Mouse (Mus musculus) embryo, embryonic 9.5 days (tissue): ENCODE measurements around the gene Tfap2e.

Experiments used
- DNase-seq: peaks from one replicate; pipeline ENCODE4 v3.0.0-alpha.2; 2017; ENCODE audit errors: extremely low spot score

Tfap2e gene

GRCm38 (mm10) chr4:126736001-126736414, at the start of gene Tfap2e:
Gene Tfap2e, minus strand, starts transcription at chr4:126736240.
- peak; percentile 45 for DNase-seq

DNA sequence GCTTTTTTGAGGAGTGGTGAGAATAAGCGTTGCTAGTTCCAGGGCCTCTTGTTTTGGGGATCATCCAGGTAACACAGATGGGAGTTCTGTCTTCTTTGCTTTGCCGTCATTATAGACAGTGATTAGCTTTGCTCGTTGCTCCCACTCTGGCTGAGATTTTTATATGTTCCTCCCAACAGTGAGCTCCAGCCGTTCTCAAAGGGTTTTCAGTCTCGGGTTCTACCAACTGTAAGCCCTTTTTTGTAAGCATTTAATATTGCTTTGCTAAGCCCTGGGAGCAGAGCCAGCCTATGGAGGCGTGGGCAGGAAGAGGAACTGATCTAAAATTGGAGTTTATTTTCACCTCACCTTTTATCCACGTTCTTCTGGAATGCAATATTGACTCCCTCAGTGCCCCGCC, 47.0 kb upstream of the Tfap2e start:
- DNase-seq = no peak

DNA sequence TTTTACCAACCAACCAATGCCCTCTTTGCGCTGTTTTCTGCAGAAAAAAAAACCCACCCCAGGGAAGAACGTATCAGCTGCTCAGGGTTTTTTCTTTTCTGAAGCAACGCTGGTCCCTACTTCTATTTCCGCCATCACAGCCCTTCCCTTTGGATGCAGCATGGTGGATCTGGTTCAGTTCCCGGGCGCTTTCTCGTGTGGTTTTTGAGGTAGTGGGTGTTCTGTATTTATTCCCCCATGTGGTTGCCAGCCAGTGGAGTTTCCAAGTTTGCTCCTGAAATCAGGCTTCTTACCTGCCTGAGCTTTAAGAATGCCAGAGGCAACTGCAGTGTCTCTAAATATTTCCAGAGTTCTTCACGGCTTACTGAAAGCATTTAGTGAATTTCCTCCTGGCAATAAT, 46.5 kb upstream of the Tfap2e start:
- DNase-seq = no peak

DNA sequence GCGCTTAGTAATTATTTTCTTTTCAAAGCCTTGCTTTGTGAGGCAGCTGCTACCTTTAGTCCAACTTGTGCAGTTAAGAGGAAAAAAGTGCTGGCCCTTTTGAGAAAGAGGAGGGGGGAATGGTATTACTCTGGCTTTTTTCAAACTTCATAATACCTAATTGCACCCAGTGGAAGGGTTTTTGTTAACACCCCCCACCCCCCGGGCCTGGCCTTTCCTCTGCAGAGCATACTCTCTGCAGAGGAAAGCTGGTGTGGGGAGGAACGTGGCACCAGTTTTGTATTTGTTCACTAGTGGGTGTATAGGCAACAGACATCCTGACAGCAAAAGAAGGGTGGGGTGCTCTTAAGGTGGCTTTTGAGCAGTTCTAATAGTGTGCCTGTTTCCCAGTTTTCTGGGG, 45.8 kb upstream of the Tfap2e start:
- no peak for DNase-seq

- DNase-seq = no peak
Observed at GRCm38 (mm10) chr4:126779826-126780775, 44.1 kb upstream of the Tfap2e start.

GRCm38 (mm10) chr4:126779148-126779581, 43.1 kb upstream of the Tfap2e start:
- DNase-seq = no peak

GRCm38 (mm10) chr4:126775182-126775581, 39.1 kb upstream of the Tfap2e start:
- DNase-seq = no peak

GRCm38 (mm10) chr4:126773871-126774270, 37.8 kb upstream of the Tfap2e start:
- DNase-seq = no peak

- no peak for DNase-seq
Observed at GRCm38 (mm10) chr4:126770831-126771230, 34.8 kb upstream of the Tfap2e start.

DNA sequence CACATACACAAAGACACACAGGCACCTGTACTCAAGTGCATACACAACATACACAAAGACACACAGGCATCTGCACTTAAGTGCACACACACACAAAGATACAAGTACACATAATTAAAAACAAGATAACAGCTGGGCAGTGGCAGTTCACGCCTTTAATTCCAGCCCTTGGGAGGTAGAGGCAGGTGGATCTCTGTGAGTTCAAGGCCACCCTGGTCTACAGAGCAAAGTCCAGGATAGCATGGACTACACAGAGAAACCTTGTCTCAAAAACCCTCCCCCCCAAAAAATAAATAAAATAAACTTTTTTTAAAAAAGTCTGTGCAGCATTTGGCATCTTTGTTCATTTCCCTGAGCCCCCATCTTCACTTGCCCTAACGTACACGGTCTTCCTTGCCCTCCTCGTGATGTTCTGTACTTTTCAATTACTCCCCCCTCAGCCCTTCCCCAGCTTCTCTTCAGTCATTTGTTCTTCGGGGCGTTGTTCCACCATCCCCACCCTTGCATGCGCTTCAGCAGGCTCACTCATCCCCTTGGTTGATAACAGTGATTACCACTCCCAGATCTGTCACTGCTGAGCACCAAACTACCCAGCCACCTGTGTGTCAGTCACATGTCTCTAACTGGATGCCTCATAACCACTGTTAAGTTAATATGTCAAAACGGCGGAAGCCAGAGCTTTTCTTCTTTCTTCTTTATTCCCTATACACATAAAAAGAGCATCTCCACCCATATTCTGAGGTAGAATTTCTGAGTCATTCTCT, 33.9 kb upstream of the Tfap2e start:
- no peak for DNase-seq

DNA sequence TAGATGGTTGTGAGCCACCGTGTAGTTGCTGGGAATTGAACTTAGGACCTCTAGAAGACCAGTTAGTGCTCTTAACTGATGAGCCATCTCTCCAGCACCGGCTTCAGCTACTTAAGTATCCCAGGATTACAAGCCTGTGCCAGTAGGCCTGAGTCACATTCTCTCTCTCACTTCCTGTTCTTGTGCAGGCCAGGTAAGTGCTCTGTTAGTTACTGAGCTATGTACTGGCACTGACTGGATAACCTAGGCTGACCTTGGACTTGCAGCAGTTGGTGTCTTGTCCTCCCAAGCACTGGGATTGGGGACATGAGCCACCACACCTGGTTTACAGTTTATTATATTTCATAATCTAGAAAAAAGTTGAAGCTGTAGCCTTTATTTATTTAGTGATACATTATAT, 27.4 kb upstream of the Tfap2e start:
- DNase-seq = no peak

DNA sequence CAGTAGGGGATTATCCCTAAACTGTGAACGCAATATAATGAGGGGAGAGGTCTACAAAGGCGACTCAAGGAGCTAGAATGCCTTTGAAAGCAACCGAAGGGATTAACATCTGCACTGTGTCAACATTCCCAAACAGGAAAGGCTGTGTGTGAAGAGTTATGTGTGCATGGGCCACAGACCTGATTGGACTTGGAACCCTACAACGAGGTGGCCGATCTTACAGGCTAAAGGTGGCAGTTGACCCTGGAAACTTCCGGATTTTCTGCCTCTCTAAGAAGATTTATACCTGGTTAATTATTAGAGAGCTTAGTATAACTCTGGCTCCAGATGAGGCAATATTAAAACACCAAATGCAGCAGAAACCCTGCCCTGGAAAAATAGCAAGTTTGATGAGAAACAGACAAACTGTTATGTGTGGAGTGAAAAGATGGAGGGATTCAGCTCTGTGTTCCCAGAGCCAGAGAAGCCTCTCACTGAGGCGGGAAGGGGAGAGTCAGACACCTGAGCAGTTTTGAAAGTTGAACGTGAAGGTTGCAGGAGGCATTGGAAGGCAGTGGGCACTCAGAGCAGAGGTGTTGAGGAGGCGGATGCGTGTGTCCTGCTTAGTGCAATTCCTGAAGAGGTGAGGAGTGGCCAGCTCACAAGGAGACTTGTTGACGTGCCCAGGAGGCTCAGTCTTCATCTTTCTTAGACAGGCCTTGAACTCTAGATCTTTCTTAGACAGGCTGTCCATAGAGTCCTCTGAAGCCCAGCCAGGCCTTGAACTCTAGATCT, 26.7 kb upstream of the Tfap2e start:
- no peak for DNase-seq

GRCm38 (mm10) chr4:126759435-126759834, 23.4 kb upstream of the Tfap2e start:
- DNase-seq = no peak

DNA sequence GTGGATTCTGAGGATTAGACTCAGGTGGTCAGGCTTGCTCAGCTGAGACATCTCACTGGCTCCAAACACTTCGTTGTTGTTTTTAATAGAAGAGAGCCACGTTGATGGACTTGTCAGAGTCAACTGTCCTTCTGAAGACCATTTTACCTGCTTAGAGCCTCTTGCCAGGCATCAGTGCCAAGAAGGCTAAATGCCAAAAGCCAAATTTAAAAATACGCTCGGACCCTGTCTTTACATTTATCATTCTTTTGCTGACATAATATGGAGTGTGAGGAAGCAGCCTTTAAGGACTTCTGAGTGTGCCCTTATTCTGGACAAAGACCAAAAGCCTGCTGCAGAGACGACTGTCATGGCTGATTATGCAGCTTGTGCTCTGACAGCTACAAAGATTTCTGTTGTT, 22.3 kb upstream of the Tfap2e start:
- DNase-seq = no peak

DNA sequence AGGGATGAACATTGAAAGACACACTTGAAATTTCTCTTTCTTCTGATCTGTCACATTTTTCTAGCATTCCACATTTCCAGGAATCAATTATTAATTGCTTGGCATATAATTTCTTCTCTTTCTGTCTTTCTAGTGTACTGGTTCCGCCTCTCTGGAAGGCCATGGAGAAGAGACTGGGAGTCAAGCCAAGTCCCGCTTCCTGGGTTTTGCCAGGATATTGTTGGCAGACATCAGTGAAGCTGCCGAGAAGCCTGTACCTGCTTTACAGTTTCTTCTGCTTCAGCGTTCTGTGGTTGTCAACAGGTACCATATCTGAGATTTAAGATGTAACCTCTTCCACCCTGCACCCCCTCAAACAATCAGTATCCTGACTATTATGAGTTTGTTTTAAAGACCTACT, 20.7 kb upstream of the Tfap2e start:
- DNase-seq = no peak

GRCm38 (mm10) chr4:126754736-126755374, 18.8 kb upstream of the Tfap2e start:
- DNase-seq = no peak

GRCm38 (mm10) chr4:126754231-126754611, 18.2 kb upstream of the Tfap2e start:
- no peak for DNase-seq

GRCm38 (mm10) chr4:126753268-126754230, 17.5 kb upstream of the Tfap2e start, which contains the start of the genes Ncdn and AU040320:
Gene Ncdn, minus strand, starts transcription at chr4:126753438.
Gene AU040320, plus strand, starts transcription at chr4:126753544.
- peak; percentile 98 for DNase-seq

DNA sequence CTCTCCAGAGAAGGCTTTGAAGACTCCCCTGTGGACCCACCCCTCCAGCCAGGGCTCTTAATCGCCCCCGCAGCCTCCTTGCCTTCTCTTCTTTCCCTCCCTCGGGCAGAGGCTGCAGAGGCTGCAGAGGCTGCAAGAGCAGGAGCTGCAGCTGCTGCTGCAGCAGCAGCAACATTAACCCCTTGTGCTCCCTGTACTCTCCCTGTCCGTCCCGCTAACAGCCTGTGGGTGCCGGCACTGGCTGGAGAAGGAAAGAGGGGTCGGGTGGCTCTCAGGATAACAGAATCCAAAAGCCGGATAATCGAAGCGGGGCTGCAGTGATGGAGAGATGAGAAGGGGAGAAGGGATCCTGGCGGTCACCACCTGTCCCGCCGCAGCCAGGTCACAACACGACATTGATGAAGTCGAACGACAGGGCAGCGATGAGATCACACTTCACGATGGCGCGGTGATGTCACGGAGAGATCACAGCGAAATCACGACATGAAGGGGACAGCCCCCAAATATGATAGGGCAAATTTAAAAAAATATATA, 16.6 kb upstream of the Tfap2e start:
- peak; percentile 58 for DNase-seq
